Mouse (Mus musculus) layer of hippocampus, adult 9-10 months (tissue): ENCODE results near the gene Rpl12.
"Not testable (repeated sequence)": the region's sequence is repeated elsewhere in the genome, so short reads cannot be mapped to it uniquely, and the experiment has no call there.

Experiments
- DNase-seq: peaks from one replicate; pipeline ENCODE4 v3.0.0; 2022; ENCODE audit warnings: low spot score

Gene Rpl12

GRCm38 (mm10) chr2:32981725-32982271, 20.4 kb downstream of the Rpl12 start, which contains the start of gene Slc2a8:
Slc2a8 (minus strand) TSS chr2:32982083.
- peak; percentile 87 for DNase-seq

- DNase-seq, result no peak
These were observed 21.3 kb downstream of the Rpl12 start for GRCm38 (mm10) chr2:32982700-32983099.

DNA sequence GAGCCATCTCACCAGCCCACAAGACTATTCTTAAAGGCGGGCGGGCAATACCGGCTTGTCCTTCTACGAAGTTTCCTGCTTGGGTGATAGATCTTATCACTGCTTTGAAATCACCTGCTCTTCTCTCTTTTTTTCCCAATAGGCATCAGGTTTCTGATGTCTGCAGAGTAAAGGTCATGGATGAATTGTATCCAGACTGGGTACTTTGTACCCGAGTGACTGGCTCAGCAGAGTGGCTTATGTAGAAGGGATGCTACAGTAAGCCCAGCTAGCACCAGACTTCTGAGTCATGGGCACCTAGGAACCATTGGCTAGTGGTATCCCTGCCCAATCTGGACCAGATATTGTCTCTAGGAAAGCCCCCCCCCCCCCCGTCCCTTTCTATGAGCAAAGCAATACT, 22.3 kb downstream of the Rpl12 start:
- DNase-seq, result no peak

DNA sequence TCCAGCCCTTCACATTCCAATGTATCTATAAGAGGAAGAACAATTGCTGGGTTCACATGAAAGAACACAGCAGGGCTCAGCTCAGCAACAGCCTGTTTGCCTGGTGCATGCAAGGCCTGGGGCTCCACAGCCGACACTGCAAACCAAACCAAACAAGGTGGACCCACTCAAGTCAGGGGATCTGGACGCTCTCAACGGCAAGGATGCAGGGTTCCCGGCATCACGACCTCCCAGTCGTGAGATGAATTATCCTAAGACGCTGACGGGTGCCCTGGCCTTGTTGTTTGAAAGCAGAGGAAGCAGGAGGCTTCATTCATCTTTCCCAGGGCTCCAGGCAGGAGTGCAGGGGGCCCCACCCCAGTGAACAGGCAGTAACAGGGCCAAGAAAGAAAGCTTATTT, 24.5 kb downstream of the Rpl12 start:
- no peak for DNase-seq

DNA sequence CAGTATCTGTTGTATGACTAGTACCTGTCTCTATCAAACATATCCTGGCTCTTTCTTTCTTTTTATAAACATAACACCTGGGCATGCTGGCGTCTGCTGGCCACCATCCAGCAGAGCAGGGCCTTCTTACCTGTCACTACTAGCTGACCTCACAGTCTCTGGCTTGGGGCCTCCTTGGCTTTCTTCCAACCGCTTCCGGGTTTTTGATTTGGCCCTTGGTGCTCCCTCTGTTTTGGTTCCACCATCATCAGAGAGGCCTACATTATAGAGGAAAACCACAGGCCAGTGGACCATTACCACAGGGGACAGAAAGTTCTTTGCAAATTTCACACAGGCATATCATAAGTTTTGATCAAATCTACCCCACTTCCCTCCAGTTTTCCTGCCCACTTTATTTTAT, 28.0 kb downstream of the Rpl12 start:
- no peak for DNase-seq

- no peak for DNase-seq
These were observed 28.9 kb downstream of the Rpl12 start for GRCm38 (mm10) chr2:32990167-32990832.

- DNase-seq, result no peak
These were observed 30.8 kb downstream of the Rpl12 start for GRCm38 (mm10) chr2:32992130-32992529.

DNA sequence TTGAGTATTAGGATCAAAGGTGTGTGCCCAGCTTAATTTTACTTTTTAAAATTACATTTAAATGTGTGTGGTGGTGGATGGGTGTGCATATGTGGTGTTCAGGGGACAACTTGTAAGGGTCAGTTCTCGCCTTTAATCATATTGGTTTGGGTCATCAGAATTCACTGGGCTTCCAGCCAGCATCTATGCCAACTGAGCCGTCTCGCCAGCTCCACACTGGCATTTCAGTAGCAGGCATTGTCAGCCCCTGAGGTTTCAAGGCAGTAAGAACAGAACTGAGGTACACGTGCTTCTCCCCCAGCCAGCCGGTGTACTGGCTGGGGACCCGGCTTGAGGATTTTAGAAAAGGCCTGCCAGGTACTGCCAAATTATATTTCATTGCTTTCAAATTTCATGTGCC, 35.7 kb downstream of the Rpl12 start:
- no peak for DNase-seq

DNA sequence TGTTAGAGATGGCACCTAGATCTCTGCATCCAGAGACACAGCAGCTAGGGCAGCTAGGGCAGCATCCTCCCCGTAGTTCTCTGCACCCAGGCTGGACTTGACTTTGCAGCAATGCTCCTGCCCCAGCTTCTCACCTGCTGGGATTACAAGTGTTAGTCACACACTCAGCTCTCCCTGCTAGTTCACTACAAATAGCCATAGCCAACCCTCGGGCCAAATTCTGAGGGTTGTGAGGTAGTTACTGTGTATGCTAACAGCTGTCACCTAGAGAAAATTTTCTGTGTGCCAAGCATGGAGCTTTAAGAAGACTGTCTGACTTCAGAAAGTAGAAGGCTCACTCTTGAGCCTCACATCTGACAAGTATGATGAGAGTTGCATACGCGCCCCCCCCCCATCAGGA, 36.4 kb downstream of the Rpl12 start:
- DNase-seq, result no peak

DNA sequence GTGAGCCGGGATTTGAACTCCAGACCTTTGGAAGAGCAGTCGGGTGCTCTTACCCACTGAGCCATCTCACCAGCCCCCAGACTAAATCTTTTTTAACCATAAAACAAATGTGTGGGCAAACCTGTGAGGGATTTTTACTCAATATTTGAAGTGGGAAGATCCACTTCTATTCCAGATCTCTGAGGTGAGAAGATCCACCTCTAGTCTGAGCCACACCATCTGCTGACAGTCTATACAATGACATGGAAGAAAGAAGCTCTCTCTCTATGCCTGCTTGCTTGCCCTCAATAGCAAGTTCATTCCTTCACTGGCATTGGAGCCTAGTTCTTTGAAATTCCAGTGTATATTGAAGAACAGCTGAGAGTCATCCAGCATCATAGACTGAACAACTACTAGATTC, 38.4 kb downstream of the Rpl12 start:
- DNase-seq, result no peak

- no peak for DNase-seq
These were observed 40.8 kb downstream of the Rpl12 start for GRCm38 (mm10) chr2:33002144-33002543.

DNA sequence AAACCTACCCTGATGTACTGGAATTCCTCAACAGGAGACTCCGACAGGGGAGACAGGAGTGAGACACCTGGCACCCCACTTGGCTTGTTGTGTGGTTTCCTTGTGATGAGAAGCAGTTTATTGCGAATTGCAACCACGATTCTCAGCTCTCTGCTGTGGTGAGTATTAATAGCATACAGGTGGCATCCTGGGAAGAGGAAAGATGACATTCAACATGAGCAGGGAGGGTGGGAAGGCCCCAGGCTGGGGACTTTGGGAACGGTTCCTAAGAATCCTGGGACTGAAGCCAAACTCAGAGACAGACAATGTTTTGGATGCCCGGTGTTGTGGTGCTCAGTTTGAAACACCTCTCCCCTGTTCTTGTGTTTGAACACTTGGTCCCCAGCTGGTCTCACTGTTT, 43.7 kb downstream of the Rpl12 start:
- DNase-seq, result no peak

- not testable (repeated sequence) for DNase-seq
These were observed 47.7 kb downstream of the Rpl12 start for GRCm38 (mm10) chr2:33009055-33009454.

- DNase-seq, result no peak
These were observed 53.5 kb downstream of the Rpl12 start for GRCm38 (mm10) chr2:33014877-33015276.
